Mouse (Mus musculus) kidney, postnatal 36 days (tissue): ENCODE results near the gene Gcsh.
A peak's percentile ranks its signal among the peaks of the same experiment; 100 is the strongest.

ENCODE experiments used
- DNase-seq, 2 experiments: peaks; one replicate each; pipeline ENCODE4 v3.0.0; 2021 to 2022; ENCODE audit warnings: mixed read lengths in 2 of 2

Gene Gcsh

DNA sequence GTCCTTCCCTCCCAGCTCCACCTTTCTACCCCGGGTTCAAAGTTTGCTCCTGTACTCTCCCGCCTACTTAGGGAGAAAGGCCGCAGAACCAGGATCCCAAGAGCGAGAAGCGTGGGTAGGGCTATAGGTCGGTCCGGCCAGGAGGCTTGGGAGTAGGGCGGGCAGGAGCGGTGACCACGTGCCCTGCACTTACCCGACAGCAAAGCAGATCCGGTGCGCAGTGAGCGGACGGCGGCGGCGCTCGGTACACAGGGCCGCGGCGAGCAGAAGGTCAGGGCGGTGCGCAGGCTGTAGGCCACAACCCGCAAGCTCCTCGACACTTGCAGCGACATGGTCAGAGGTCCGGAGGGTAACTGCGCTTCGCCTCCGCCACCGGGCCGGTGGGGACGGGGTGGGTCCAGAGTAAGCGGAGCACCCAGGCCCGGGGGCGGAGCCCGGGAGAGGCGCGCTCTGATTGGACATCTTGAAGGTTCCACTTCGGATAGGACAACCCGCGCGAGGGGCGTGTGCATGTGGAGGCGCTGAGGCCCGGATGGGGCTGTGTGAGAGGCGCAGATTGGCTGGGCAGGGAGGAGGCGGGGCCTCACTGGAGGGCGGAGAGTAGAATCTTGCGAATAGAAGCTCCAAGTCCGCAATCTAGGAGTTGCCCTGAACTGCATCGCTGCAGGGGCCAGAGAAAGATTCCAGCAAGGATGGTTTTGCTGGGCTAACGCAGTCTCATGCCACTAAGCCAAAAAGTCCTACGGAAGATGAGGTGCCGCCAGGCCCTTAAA is at the start of gene Gcsh:
Gene Gcsh (minus strand): TSS at position 443 of the 773 bp plus-strand sequence.
- peak; percentile 100 for DNase-seq

GRCm38 (mm10) chr8:117039843-117040242 is 46.5 kb upstream of the Gcsh start:
- no peak for DNase-seq

- DNase-seq: no peak
Measured at GRCm38 (mm10) chr8:117037374-117037935, 44.1 kb upstream of the Gcsh start.

- no peak for DNase-seq
Measured at GRCm38 (mm10) chr8:117033393-117033792, 40.1 kb upstream of the Gcsh start.

GRCm38 (mm10) chr8:117032609-117033008 is 39.3 kb upstream of the Gcsh start:
- no peak for DNase-seq

DNA sequence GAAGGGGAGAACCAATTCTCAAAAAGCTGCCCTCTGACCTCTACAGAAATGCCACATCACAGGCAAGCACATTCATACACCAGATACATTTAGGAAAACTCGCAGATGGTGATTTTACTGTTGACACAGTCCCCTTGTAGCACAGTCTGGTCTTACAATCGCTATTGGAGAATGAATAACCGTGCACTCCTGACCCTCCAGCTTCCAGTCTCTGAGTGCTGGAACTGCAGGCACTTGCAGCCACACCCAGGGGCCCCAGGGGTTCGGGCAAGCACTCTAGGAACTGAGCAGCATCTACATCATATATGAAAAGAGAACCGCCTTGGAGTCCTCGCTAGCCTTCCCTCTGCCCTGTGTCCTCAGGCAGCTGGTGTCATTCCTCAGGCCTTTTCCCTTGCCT is 38.1 kb upstream of the Gcsh start:
- no peak for DNase-seq

DNA sequence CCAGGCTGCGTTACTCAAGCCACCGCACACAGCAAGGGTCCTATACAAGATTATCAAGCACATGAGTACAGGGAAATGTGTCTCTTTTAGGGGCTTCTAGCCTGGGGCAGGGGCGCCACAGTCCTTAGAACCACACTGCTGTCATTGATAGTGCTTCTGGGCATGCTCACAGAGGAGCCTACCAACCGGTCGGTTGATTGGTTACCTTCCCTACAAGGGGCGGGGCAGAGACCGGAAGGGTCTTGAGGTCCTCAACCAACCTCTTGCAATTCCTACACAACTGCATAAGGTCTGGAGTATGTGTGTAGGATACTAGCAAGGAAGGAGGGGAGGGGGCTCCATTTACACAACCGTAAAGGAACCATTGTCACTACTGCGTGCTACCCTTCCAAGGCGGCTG is 35.3 kb upstream of the Gcsh start:
- DNase-seq: no peak

GRCm38 (mm10) chr8:117027601-117028000 is 34.3 kb upstream of the Gcsh start:
- DNase-seq: no peak

GRCm38 (mm10) chr8:117022297-117022993 is 29.1 kb upstream of the Gcsh start:
- DNase-seq: no peak

GRCm38 (mm10) chr8:117019323-117020275 is 26.3 kb upstream of the Gcsh start:
- DNase-seq: no peak

GRCm38 (mm10) chr8:117017896-117018295 is 24.6 kb upstream of the Gcsh start:
- no peak for DNase-seq

DNA sequence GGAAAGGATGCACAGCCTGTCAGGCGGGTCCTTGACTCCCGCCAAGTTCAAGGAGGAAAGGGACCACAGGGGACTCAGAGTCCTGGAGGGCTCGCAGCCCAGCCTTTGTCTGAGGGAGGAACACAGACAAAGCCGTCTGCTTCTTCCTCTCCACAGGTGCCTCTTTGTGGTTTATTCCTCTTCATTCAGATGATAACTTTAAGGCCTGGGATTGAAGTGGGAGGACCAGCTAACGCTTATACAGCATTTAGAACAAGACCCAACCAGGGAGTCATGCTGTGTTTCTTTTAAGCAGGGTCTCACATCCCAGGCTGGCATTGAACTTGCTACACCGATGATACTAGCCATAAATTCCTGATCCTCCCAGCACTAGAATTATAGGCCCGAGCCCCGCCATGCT is 23.7 kb upstream of the Gcsh start:
- DNase-seq: no peak

- DNase-seq: no peak
Measured at GRCm38 (mm10) chr8:117015670-117016069, 22.3 kb upstream of the Gcsh start.

DNA sequence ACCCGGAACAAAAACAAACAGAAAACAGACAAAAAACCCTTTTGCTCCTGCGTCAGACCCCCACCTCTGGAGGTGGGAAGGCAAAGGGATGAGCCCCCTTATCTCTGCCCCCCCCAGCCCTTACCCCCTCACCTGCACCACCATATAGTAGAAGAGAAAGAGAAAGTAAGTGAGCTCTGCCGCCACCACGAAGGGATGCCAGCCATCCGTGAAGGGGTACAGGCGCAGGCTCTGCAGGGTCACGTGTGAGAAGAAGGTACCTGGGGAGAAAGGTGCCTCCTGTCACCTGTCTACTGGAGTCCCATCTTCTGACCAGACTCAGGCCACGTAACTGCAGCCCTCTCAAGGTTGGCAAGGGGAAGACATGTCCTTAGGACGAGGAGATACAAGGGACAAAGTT is 18.0 kb upstream of the Gcsh start:
- no peak for DNase-seq

DNA sequence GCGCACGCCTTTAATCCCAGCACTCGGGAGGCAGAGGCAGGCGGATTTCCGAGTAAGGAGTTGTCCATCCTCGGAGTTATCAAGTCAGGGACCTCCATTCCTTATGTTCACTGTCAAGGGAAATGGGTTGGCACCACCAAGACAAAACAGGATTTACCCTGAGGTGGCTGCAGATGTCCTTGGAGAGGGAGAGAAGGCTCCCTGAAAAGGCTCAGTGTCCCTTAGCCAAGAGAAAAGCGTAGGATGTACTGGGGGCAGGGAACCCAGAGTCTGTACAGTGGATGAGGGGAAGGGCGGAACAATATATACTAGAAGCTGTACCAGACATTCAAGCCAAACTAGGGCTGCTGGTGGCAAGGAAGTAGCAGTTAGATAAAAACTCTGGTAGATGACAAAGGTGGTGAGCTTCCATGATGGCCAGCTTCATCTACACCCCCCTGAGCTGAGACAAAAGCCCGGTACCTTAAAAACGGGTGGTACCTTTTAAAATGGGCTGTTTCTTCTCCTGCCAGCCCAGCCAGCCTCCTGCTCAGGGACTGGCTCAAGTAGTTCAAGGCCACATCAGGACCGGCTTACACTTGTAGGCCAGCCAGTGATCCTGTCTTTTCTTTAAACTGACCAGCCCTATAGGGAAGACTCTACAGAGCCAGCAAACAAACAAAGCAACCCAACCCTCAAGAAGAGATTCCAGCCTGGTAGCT is 829 bp upstream of the Gcsh start:
- no peak for DNase-seq

- peak; percentile 75 to 82 for DNase-seq
Measured at GRCm38 (mm10) chr8:116992176-116992971, 963 bp downstream of the Gcsh start.

DNA sequence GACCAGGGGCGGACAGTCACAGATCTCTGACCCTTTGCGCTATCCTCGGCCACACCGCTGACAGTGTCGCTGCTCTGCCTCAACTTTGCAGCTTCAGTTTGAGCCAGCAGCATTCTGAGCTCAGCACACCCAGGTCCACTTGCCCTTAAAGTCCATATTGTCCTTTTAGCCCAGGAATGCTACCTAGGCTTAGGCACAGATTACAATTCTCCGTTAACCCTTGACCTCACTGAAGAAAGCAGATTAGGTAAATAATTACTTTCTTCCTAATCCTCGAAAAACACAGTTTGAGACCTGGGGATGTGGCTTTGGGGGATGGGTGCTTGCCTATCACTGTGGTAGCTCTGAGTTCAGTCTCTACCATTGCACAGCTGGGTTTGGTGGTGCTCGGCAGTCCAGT is 2.1 kb downstream of the Gcsh start:
- peak; percentile 37 to 49 for DNase-seq

- DNase-seq: no peak
Measured at GRCm38 (mm10) chr8:116989842-116990241, 3.5 kb downstream of the Gcsh start.

GRCm38 (mm10) chr8:116980117-116980516 is 13.2 kb downstream of the Gcsh start:
- DNase-seq: peak; percentile 73 to 83

DNA sequence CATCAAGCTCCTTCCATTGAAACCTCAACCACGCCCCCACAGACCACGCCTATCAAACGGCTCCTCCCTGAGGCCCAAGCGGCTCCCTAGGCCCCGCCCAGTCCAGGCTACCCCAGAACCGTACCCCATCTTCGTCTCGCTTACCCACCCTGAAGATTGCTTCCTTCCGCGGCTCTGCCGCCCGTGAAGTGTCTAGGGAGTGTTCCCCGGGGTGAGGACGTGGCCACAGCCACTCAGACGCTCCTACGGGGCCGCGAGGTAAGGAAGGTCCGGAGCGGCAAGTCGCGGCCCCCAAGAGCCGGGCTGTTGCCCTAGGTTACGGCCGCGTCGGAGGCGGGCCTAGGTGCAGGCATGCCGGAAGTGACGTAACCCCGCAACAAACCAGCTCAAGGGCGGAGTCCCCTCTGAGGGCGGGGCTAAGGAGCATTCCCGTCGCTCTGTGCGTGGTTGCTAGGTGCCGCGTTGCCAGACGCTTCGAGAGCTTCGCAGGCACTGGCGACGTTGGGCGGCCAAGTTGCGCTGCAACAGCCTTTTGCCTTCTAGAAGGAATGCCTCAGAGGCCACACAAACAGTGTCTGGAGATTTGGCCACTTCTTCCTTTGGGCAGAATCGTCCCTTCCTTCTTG is 14.6 kb downstream of the Gcsh start, which contains the start of gene 1700030J22Rik:
Gene 1700030J22Rik (minus strand): TSS at position 329 of the 626 bp plus-strand sequence.
- peak; percentile 99 to 100 for DNase-seq

DNA sequence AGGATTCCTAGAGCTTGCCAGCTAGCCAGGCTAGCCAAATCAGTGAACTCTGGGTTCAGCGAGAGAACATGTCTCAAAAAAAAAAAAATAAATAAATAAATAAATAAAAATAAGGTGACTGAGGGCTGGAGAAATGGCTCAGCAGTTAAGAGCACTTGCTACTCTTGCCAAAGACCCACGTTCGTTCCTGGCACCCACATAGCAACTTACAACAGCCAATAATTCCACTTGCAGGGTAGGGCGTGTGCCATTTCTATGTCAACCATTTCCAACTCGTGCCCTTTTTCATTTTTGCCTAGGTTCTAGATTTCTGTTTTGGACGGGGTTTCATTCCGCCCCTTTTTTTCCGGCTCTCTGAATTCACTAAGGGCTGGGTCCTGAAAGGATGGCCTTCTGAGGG is 15.3 kb downstream of the Gcsh start:
- no peak for DNase-seq
